Mouse (Mus musculus): Measurements from ENCODE around the gene Rrh.

The Rrh gene

DNA sequence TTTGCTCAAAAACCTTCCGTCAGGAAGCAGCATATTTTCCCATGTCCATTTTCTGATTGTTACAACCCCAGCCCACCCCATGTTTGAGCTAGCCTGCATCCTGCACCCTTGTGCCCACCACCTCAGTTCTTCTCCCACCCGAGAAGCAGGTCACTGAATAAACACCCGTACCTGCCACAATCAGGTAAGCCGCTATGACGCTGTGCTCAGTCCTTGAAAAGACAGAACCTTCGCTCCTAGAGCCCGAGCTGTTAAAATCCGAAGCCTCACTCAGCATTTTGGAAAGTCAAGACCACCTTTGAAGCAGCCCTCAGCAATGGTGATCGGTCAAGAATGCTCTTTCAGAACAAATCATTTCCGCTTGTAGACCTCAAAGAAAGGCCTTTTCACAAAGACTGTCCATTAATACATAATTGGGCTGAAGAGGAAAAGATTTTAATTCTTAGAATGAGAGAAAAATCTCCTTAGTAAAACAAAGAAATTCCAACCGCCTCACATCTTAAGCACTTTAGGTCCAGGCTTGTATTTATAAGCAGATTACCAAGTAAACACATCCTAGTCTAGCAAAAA lies at the start of gene Rrh:
Rrh (minus strand) TSS at position 382 of the 570 bp plus-strand sequence.
- DNase-seq: no peak

DNA sequence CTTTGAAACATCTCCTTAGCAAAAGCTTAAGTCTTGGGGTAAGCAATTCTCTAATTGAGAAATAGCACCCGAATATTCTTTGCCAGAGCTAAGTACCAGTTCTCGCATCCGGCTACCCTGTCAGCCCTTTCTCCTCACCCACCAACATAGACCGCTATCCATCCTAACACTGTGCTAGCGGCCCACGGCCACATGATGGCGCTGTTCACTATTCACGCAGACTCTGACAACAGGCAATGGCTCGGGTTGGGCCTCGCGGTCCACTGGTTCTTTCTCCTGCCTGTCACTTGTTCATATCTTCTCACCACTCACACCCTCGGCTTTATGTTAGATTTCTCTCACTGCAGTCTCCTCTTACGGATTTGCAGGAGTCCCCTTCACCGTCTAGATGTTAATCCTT lies 41.3 kb upstream of the Rrh start:
- peak; percentile 51 for DNase-seq

DNA sequence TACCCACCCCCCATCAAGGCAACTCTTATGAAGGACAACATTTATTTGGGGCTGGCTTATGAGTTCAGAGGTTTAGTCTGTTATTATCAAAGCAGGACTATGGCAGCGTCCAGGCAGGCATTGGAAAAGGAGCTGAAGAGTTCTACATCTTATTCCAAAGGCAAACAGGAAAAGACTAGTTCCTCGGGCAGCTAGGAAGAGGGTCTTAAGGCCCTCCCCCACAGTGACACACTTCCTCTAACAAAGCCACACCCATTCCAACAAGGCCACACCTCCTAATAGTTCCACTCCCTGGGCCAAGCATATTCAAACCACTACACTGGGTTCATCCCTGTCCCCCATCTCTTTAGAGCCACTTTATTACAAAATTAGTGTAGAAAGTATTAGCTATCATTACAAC lies 40.2 kb upstream of the Rrh start:
- no peak for DNase-seq

DNA sequence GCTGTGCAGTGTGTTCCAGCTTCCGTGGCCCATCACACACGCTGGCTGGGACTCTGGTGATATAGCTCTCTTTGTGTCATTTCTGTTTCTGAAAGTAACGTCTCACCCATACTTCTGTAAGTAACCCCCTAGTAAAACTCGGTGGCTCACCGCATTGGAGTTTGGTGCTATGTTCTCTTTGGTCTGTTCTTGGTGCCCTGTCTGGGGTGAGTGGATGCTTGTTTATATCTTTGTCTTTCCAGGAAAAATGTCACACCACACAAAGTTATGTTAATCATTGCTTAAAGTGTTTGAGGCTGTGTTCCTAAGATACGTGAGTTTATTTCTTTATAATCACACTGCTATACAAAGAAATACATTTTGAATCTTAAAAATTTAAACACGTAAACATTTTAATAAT lies 24.5 kb upstream of the Rrh start:
- no peak for DNase-seq

DNA sequence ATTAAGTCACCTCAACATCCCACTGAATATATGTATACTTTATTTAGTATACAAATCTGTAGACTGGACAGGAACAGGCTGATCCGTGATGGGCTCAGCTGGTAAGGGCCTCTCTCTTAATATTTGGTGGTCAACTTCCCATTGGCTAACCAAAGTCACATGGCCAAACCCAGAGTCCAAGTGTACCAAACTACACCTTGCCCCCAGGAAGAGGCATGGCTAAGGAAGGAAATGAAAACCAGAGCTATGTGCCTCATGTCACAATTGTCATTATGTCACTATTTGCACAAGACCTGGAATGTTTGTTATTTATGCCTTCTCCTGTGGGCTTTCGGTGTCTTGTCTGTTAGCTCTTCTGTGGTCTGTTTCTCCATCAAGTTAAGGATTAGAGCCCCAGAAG lies 23.5 kb upstream of the Rrh start:
- DNase-seq: no peak

DNA sequence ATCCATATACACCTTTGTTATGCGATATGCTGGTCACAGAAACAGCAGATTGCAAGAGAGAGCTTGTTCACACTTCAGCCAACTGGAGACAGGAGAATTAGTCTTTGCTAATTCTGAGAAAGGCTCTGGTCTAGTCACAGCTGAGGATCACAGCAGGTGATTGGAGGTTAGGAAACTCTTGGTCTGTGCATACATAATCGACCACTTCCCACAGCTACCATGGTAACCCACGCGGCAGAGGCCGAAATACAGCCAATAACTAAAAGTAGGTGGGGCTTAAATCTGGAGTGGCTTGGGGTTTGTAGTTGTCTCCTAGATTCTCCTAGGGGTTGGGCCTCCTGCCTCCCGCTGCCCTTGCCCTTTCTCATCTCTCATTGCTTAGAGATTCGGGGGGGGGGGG lies 15.6 kb upstream of the Rrh start:
- no peak for DNase-seq

DNA sequence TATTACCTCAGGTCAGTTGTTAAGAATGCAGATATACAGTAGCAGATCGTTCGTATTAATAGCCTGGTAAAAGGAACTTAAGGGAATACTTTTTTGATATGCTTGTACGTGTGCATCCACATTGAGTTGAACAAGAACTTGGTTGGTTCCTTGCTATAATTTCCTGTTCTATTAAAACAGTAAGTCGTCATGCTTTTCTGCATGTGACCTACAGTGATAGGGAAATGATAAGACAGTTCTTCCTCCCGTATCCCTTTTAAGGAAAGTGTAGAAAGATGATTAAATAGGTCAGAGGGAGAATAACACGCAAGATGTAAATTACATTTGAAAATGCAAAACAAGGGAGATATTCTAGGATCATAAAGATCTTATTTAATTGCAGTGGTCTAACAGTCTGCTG lies 14.6 kb upstream of the Rrh start:
- no peak for DNase-seq

DNA sequence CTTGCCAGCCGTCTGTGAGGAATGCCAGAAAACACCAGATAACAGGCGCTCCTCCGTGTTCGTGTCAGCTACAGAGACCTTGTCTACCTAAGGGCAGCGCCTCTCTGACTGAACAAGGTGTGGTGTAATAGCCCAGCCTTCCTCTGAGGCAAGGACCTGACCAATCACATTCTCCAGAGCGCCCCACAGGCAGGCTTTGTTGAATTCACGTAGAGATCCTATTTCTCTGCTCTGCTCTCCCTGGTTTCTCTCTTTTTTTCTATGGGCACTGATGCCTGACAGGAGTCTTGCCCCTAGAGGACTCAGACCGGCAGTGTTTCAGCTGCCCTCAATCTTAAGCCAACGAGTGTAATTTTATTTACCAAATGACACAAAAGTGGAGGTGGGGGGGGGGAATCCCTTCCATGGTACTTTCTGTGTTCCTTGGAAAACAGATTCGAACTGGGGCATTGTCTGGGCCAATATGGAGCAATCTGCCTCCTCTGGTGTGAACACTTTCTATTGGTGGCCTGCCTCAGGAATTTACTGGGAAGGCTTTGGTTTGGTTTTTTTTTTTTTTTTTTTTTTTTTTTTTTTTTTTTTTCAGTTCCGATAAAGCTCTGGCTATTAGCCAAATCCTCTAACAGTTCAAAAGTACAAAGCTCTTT lies 13.8 kb upstream of the Rrh start:
- DNase-seq: peak; percentile 61

DNA sequence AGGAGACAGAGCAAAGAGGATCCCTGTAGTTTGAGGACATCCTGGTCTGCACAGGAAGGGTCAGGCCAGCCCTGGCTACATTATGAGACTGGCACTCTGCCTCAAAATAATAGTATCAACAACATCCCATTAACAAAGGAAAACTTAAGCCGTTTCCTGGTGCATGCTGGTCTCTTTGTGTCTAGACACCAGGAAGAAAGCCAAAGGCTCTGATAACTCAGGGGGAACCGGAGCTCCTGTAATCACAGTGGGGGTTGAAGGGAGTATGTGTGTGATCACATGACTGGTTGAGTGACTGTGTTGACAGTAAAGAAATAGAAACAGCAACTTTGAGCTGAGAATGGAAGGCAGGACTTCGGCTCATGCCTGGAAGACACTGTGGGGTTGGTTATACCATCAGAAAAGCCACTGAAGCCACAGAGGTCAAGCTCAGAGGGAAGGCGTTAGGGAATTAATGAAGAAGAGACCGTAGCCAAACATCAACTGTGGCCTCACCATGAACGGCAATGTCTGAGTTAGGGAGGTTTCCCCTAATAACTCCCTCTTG lies 13.1 kb upstream of the Rrh start, which contains the start of gene Cfi:
Cfi (plus strand) TSS at position 497 of the 547 bp plus-strand sequence.
- DNase-seq: no peak

DNA sequence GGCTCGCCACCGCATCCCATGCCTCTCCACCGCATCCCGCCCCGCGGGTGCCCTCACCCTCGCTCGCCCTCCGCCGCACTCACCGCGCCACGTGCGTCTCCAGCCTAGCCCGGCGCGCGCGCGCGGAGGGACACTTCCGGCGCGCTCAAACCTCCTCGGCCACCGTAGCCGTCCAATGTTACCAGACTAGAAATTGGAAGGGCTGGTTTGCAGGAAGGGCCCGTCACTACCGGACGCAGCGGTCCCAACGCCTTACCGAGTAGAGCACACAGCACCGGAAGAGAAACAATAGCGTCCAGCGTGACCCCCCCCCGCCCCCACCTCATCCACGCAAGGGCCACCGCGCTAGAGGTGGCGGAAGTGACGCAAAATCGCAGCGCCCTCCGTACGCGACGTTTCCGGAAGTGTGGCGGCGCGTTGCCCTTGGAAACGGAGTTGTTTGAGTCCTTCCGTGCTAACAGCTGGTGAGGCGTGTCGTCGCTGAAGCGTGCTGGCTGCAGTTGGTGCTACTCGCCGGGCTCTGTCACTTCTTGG lies 8.7 kb upstream of the Rrh start, which contains the start of gene Gar1:
Gar1 (minus strand) TSS at position 362 of the 534 bp plus-strand sequence.
- peak; percentile 97 for DNase-seq

DNA sequence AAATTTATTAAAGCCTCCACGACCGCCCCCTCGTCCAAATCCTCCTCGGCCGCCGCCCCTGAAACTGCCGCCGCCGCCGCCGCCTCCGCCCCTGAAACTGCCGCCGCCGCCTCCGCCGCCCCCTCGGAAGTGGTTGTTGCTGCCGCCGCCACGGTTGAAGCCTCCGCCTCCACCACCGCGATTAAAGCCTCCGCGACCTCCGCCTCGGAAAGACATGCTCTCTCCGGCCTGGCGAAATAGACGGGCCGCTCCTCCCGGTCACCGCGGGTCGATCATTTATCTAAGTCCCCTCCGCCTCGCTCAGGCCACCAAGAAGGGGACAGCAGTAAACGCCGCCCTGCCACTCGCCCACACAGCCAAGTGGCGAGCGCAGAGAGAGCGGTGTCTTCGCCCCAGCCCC lies 8.2 kb upstream of the Rrh start:
- DNase-seq: no peak

DNA sequence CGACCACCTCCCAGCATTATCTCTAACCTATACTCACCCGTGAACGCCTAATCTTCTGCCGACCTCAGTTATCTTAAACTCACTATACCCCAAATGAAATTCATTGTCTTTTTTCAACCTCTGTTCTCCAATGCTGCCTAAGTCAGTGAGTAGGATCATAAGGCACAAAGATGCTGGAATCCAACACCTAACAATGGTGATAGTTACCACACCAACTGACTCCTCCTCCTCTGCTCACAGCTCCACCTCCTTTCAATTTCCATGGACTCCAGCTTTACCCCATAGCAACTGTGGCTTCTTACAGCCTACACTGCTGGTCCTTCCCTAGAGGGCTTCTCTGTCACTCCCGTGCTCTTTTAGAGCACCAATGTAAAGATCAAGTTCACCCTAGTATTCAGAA lies 5.3 kb upstream of the Rrh start:
- no peak for DNase-seq

DNA sequence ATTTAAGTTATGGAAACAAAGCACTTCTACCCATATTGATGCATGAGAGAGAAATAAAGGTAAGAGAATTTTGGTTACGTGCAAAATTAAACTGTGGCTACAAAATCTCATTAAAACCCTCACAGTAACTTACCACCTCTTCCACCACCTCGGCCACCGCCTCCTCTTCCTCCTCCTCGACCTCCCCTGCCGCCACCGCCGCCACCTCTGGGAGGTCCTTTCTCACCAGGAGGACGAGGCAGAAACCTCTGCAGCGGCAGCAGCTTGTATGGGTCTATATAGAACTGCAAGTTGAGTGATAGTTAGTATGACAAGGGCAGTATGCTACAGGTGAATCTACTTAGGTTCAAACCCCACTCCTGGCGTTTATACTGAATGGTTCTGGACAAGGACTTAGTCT lies 4.3 kb upstream of the Rrh start:
- no peak for DNase-seq

DNA sequence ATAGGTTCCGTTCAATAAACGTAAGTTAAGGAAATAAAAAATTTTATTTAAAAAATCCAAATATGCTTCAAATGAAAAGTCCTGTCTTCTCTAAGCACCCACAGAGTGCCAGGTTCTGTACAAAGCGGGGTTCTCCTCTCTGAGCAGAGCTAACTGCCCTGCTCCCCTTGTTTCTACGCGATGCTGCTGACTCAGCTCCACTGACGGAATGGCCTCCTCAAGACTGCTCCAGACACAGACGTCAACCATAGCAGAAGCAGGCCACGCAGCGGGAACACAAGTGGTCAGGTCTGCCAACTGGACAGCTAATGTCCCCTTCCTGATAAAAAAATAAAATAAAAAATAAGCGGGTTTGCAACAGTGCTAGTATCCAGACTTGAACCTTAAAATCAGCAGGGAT lies 2.5 kb upstream of the Rrh start:
- DNase-seq: no peak

DNA sequence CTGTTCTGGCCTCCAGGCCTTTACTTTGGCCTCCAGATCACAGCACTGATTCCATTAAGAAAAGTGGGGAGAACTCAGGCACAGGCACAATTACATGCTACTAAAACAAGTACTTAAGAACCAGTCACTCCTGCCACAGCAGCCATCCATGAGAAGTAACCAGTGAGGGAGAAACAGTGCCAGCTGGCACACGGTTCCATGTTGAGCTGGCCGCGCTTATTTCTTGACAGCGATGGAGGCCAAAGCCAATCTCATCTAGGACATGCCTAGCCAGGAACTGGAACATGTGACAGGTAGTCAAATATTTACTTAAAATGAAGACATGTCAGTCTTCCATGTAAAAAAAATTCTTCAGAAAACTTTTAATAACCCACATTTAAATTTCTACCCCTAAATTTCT lies 1.8 kb upstream of the Rrh start:
- DNase-seq: no peak

DNA sequence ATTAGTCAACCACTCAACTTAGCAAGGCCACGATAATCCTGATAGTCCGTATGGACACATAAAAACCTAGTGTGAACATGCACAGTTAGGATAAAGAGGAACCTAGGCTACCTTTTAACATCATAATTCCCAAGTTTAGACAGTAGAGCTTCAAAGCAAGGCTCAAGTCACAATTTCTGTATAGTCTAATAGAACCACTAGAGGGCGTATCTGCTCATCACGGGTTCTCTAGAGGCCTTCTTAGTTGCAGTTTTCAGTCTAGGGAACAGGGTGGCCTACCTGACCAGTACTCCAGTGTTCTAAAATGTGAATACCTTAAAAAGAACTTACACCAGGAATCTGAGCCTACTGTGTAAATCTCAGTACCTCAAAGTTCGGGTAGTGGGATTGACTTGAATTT lies 906 bp upstream of the Rrh start:
- DNase-seq: peak; percentile 21

DNA sequence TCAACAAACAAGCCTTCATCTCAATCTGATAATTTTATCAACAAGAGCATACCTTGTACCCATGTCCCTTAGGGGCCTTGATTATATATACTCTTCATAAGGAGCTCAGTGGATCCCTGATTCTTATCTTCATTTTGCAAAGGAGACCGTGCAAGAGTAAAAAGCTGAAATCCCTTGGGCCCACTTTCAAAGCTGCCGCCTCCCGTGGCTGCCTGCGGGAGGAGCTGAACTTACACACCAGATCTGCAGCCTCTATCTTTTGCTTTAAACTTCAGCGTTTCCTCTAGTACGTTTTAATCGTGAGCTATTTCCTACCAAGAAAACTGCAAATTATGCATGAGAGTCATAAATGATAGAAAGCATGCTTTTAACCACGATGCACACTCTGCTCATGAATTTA lies 651 bp downstream of the Rrh start:
- DNase-seq: no peak

DNA sequence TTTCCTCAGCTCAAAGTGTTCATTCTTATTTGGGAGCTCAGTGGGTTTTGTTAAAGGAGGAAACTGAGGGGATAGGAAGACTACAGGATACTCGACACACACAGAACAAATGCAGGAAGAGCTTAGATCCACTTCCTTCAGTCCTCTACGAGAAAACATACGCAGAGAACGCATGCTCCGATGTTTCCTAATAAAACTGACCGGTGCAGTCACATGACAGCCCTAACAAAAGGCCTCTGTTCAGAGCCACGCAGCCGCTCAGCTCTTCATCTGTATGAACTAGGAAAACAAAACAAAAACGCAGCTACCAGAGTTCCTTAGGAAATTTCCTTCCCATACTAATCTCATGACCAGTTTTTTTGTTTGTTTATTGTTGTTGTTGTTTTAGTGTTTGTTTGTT lies 1.5 kb downstream of the Rrh start:
- no peak for DNase-seq

DNA sequence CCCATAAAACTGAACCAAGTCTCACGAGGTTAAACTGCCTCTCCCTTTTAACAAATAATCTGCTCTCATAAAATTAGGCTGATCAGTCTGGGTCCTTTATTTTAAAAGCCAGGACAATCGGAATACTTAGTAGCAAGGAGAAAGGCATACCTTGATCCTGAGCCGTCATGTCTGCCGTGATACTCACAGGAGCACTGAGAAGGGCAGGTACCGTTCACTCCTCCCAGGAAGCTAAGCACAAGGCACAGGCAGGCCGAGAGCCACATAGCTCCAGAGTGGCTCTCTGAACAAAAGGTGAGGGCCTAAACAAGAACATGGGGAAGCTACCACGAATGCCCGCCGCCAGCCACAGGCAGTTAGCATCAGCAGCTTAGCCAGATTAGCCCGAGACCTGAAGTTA lies 18.6 kb downstream of the Rrh start, which contains the start of gene Lrit3:
Lrit3 (minus strand) TSS at position 266 of the 400 bp plus-strand sequence.
- no peak for DNase-seq

DNA sequence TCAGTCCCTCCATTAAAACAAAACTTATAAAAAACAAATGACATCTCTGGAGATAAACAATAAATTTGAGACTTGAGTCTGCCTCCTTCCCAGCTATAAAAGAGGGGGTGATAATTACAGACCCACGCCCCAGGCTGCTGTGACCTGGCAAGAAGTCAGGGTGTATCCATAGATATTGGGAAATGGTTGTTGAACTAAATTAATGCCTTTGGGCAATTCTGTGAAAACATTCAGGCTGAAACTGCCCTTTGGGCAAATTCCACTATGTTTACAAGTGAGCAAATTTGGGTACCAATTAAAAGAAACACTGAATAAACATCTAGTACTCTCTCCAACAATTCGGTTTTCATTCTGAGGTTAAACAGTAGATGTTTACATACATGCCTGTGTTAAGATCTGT lies 23.4 kb downstream of the Rrh start:
- DNase-seq: no peak

DNA sequence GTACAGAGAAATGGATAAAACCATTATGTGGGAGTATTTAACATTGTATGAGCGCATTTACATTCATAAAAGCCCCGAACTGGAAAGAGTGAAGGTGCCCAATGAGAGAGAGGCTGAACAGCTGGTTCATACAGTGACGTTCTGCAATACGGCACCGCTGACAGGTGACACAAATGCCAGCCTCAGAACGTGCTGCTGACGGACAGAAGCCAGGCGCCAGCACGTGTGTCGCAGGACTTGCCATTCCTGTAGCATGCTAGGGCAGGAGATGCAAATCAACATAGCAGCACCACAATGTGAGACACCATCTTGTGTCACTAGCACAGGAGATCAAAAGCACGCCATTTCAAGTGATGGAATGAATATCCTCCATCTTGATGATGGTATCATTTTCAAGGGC lies 23.8 kb downstream of the Rrh start:
- DNase-seq: no peak

DNA sequence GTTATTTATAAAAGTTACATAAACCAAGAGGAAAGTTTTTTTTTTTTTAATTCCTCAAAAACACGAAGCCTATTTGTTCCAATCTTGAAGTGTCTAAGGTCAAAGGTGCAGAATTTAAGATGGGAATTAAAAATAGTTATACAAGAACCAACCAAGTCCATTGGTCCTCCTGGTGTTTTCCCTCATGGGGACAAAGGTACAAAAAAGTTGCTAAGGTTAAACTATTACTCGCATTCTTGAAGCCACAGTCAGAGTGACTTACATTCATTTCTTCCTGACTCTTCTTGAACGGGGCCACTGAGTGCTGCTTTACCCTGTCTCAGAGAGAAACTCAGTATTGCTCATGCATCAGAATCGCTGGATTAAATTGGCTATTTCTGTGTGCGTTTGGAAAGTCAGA lies 25.0 kb downstream of the Rrh start:
- DNase-seq: peak; percentile 32

DNA sequence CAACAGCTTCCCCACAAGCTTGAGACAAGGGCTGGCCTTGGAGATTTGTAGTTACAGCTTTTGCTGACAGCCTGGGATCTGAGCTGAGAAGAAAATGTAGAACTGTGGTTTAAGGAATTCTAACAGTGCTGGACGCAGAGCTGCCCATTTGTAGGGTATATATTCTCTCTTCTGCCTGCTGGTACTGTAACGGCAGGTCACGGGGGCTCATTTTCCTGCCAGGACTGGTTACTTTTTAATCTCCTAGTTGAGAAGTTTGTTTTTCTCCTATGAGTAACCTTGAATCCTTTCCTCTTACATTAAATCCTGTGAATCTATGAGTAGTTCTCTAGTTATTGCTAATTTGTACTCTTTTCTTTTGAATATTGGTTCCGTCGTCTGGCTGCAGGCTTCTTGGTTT lies 28.6 kb downstream of the Rrh start:
- DNase-seq: peak; percentile 81

DNA sequence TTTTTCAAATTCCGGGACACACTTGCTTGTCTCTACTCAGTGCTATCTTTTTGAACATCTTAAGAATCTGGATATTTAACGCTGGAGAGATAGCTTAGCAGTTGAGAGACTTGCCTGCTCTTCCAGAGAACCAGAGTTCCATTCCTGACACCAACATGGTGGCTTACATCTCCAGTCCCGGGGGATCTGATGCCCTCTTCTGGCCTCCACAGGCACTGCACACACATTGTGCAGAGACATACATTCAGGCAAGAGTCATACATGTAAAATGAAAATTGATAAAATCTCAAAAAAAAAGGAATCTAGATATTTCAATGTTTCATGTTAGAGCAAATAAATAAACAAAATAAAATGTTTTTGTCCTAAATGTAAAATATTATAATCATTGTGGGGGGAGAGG lies 39.6 kb downstream of the Rrh start:
- DNase-seq: no peak
